Mouse (Mus musculus) layer of hippocampus, postnatal 10 days (tissue): ENCODE results near the gene 1700028P14Rik. TPM values are rescaled to one million over a fixed set of nuclear protein-coding genes. Genes with fewer than 3 reads are reported as not detected.

Experiments used
- total RNA-seq, 2 experiments: library from RNA; stranded (reverse); gene quantifications; 2 replicates each; pipeline ENCODE4 v1.2.3; 2021

The 1700028P14Rik gene
- total RNA-seq, 2 experiments from 2014 or later, result 4.1 to 4.8 TPM

Other genes starting within 250 kb of the 1700028P14Rik start
- 1 to 10 TPM; 2.8 to 3.9 TPM for gene Mamdc2, start 204.4 kb downstream of the 1700028P14Rik start, total RNA-seq
- 10 to 100 TPM; 41.9 to 47.8 TPM for gene Ptar1, start 34.6 kb upstream of the 1700028P14Rik start, total RNA-seq
- gene Apba1, start 106.1 kb upstream of the 1700028P14Rik start, total RNA-seq, result 100 to 1,000 TPM; 214 to 218 TPM